Mouse (Mus musculus): ENCODE measurements around the gene Hfe2. TPM values are rescaled to one million over a fixed set of nuclear protein-coding genes. Genes with fewer than 3 reads are reported as not detected.

The Hfe2 gene
- polyA plus RNA-seq, 1 experiment from 2014 or later: 36.4 TPM

- no peak overlapping the region for H3K9ac ChIP-seq (ENCODE audit: low read depth, low read length)
- no peak for DNase-seq (ENCODE audit: low spot score)
- no peak for ATAC-seq (ENCODE audit: low read depth)
- no peaks in the 10 kb centered on the region for H3K27me3 ChIP-seq (replicated peaks; ENCODE audit: control insufficient read depth, insufficient read depth, low read length)
- no peaks in the 10 kb centered on the region for H3K36me3 ChIP-seq (ENCODE audit: control insufficient read depth, insufficient read depth, low read length)
- H3K4me2 ChIP-seq (ENCODE audit: low read depth, low read length): no peak overlapping the region
- H3K4me1 ChIP-seq (ENCODE audit: control insufficient read depth, insufficient read depth, low read length): no peaks in the 10 kb centered on the region
- no peak overlapping the region for H3K4me3 ChIP-seq (ENCODE audit: low read depth, low read length)
- H3K9me3 ChIP-seq (ENCODE audit: control insufficient read depth, low read length): no peaks in the 10 kb centered on the region
- WGBS: 89% methylated on average over 11 of the region's 11 CpGs
- H3K27ac ChIP-seq (replicated peaks; ENCODE audit: low read depth, low read length): no peak overlapping the region
Observed at GRCm38 (mm10) chr3:96569966-96570605, 45.1 kb downstream of the Hfe2 start.

DNA sequence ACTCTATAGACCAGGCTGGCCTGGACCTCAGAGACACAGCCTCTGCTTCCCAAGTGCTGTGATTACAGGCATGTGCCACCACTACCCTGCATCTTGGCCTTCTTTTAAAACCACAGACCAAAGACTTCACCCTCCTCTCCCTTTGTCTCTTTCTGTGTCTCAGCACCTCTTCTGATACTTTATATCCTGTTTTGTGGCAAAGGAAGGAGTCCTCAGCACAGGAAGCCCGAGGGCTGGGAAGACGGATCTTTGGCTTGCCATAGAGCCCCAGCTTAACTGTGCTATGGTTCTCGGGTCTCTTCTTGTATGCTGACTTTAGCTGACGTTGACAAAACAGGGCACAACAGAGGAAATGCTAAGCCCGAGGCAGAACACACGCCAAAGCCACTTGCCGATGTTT is 45.7 kb downstream of the Hfe2 start:
- WGBS: 57% methylated on average over 7 of the region's 7 CpGs
- ATAC-seq (ENCODE audit: low read depth): no peak

DNA sequence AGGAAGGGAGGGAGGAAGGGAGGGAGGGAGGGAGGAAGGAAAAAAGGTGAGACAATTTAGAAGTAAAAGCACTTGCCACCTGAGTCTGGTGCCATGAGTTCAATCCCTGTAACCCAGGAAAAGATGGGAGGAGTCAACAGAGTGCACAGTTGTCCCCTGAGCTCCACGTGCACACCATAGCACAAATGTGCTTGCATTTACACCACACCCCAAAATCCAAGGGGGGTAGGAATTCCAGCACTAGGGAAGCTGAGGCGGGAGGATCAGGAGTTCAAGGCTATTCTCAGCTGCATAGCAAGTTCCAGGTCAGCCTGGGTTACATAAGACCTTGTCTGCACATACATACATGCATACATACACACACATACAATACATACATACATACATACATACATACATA is 46.4 kb downstream of the Hfe2 start:
- H3K4me1 ChIP-seq (ENCODE audit: control insufficient read depth, insufficient read depth, low read length): peaks cover 3% of the 10 kb centered on the region; the same call in 1 of the 2 replicates
- ATAC-seq (ENCODE audit: low read depth) (no peak), DNase-seq (ENCODE audit: low spot score) (no peak)
- H3K36me3 ChIP-seq (ENCODE audit: control insufficient read depth, insufficient read depth, low read length): no peaks in the 10 kb centered on the region
- WGBS: 73% methylated on average over 2 of the region's 2 CpGs
- no peak overlapping the region for H3K9ac ChIP-seq (ENCODE audit: low read depth, low read length)
- H3K27ac ChIP-seq (replicated peaks; ENCODE audit: low read depth, low read length): no peak overlapping the region
- H3K9me3 ChIP-seq (ENCODE audit: control insufficient read depth, low read length): no peaks in the 10 kb centered on the region
- no peak overlapping the region for H3K4me2 ChIP-seq (ENCODE audit: low read depth, low read length)
- H3K27me3 ChIP-seq (replicated peaks; ENCODE audit: control insufficient read depth, insufficient read depth, low read length): no peaks in the 10 kb centered on the region
- no peak overlapping the region for H3K4me3 ChIP-seq (ENCODE audit: low read depth, low read length)

More for the DNA sequence above, 45.7 kb downstream of the Hfe2 start:
- no peaks in the 10 kb centered on the region for H3K36me3 ChIP-seq (ENCODE audit: control insufficient read depth, insufficient read depth, low read length)
- no peaks in the 10 kb centered on the region for H3K9me3 ChIP-seq (ENCODE audit: control insufficient read depth, low read length)
- H3K4me3 ChIP-seq (ENCODE audit: low read depth, low read length): no peak overlapping the region
- no peaks in the 10 kb centered on the region for H3K4me1 ChIP-seq (ENCODE audit: control insufficient read depth, insufficient read depth, low read length)
- no peak overlapping the region for H3K9ac ChIP-seq (ENCODE audit: low read depth, low read length)
- H3K27ac ChIP-seq (replicated peaks; ENCODE audit: low read depth, low read length): no peak overlapping the region
- no peaks in the 10 kb centered on the region for H3K27me3 ChIP-seq (replicated peaks; ENCODE audit: control insufficient read depth, insufficient read depth, low read length)
- H3K4me2 ChIP-seq (ENCODE audit: low read depth, low read length): no peak overlapping the region
- no peak for DNase-seq (ENCODE audit: low spot score)

- no peak overlapping the region for H3K4me2 ChIP-seq (ENCODE audit: low read depth, low read length)
- H3K27me3 ChIP-seq (replicated peaks; ENCODE audit: control insufficient read depth, insufficient read depth, low read length): no peaks in the 10 kb centered on the region
- H3K9ac ChIP-seq (ENCODE audit: low read depth, low read length): no peak overlapping the region
- H3K27ac ChIP-seq (replicated peaks; ENCODE audit: low read depth, low read length): no peak overlapping the region
- no peaks in the 10 kb centered on the region for H3K36me3 ChIP-seq (ENCODE audit: control insufficient read depth, insufficient read depth, low read length)
- H3K4me3 ChIP-seq (ENCODE audit: low read depth, low read length): no peak overlapping the region
- H3K9me3 ChIP-seq (ENCODE audit: control insufficient read depth, low read length): no peaks in the 10 kb centered on the region
- peaks cover 5% of the 10 kb centered on the region for H3K4me1 ChIP-seq (ENCODE audit: control insufficient read depth, insufficient read depth, low read length)
- no peak for DNase-seq (ENCODE audit: low spot score)
- ATAC-seq (ENCODE audit: low read depth): no peak
- WGBS: 76% methylated on average over 16 of the region's 16 CpGs
Observed at GRCm38 (mm10) chr3:96571896-96572698, 47.1 kb downstream of the Hfe2 start.

- H3K4me3 ChIP-seq (ENCODE audit: low read depth, low read length): no peak overlapping the region
- no peak overlapping the region for H3K9ac ChIP-seq (ENCODE audit: low read depth, low read length)
- DNase-seq (ENCODE audit: low spot score) (no peak), ATAC-seq (ENCODE audit: low read depth) (no peak)
- no peaks in the 10 kb centered on the region for H3K27me3 ChIP-seq (replicated peaks; ENCODE audit: control insufficient read depth, insufficient read depth, low read length)
- no peaks in the 10 kb centered on the region for H3K9me3 ChIP-seq (ENCODE audit: control insufficient read depth, low read length)
- H3K36me3 ChIP-seq (ENCODE audit: control insufficient read depth, insufficient read depth, low read length): no peaks in the 10 kb centered on the region
- H3K27ac ChIP-seq (replicated peaks; ENCODE audit: low read depth, low read length): no peak overlapping the region
- peaks cover 8% of the 10 kb centered on the region for H3K4me1 ChIP-seq (ENCODE audit: control insufficient read depth, insufficient read depth, low read length)
- 61% methylated on average over 18 of the region's 19 CpGs for WGBS
- H3K4me2 ChIP-seq (ENCODE audit: low read depth, low read length): no peak overlapping the region
Observed at GRCm38 (mm10) chr3:96573611-96574511, 48.9 kb downstream of the Hfe2 start.

DNA sequence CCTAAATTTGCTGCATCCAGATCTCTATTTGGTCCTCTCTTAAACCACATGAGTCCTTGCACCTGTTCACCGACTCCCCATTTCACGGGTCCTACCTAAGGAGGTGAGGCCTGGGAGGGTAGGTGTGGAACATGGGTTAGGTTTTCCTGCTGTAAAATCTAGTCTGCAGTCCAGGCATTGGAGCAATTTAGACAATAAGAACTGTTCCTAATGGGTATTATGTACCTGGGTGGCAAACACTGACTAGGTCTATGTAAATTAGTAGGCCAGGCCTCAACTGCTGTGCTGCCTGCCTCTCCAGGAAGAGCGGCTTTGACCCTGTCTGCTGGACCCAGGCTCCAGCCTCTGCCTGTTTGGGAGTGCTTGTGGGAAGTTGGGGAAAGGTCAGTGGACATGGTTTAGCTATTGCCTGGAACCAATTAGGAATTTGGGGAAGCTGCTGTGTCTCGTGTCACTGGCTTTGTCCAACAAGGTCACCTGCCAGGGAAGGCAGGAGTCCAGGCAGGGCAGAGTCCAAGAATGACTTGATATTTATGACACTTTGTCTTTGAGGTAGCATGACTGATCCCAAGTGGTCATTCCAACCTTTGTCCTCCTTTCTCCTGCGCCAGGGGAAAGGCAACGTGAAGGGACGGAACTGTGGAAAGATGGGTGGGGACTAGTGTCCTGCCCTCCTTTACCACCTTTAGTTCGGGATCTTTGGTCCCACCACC is 50.5 kb downstream of the Hfe2 start:
- Histone ChIP-seq H3K4me1 (ENCODE audit: control insufficient read depth, insufficient read depth, low read length) (peaks cover 8% of the 10 kb centered on the region), H3K27ac (replicated peaks; ENCODE audit: low read depth, low read length) (peak overlapping the region; percentile 72; the same call in 1 of the 2 replicates), H3K4me3 (ENCODE audit: low read depth, low read length) (no peak overlapping the region), H3K4me2 (ENCODE audit: low read depth, low read length) (no peak overlapping the region), H3K36me3 (ENCODE audit: control insufficient read depth, insufficient read depth, low read length) (peaks cover 5% of the 10 kb centered on the region; the same call in 1 of the 2 replicates), H3K9me3 (ENCODE audit: control insufficient read depth, low read length) (no peaks in the 10 kb centered on the region), H3K27me3 (replicated peaks; ENCODE audit: control insufficient read depth, insufficient read depth, low read length) (no peaks in the 10 kb centered on the region), H3K9ac (ENCODE audit: low read depth, low read length) (no peak overlapping the region)
- no peak for DNase-seq (ENCODE audit: low spot score)
- ATAC-seq (ENCODE audit: low read depth): no peak
- WGBS: 85% methylated on average over 8 of the region's 8 CpGs

DNA sequence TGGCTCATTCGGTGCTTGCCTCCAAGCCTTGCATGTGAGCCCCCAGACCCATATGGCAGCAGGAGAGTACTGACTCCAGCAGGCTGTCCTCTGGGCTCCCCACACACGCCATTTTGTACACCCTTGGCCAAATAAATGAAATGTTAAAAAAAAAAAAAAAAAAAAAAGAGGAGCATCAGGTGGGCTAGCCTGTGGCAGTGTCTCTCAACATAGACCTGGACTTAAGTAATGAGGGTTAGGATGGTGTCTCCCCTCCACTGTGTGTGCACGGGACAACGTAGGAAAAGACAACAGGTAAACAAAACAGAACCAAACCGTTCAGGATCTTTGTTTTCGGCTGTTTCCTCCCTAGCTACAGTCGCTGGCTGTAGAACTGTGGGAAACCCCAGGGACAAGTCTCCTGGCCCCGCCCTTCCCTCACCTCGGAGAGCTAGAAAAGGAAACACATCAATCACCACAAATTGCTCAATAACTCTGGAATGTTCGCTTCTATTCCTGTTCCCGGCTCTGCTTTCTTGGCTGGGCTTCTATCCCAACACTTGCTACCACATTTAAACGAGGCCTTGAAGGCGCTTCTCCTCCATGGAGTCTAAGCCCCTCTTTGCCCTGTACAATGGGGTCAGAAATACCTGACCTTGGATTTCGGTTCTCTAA is 51.2 kb downstream of the Hfe2 start:
- Histone ChIP-seq H3K9ac (ENCODE audit: low read depth, low read length) (no peak overlapping the region), H3K4me3 (ENCODE audit: low read depth, low read length) (peak overlapping the region; percentile 3; the same call in 1 of the 2 replicates), H3K4me1 (ENCODE audit: control insufficient read depth, insufficient read depth, low read length) (peaks cover 8% of the 10 kb centered on the region), H3K4me2 (ENCODE audit: low read depth, low read length) (peak overlapping the region; percentile 41), H3K27ac (replicated peaks; ENCODE audit: low read depth, low read length) (peak overlapping the region; percentile 72), H3K36me3 (ENCODE audit: control insufficient read depth, insufficient read depth, low read length) (peaks cover 5% of the 10 kb centered on the region; the same call in 1 of the 2 replicates), H3K9me3 (ENCODE audit: control insufficient read depth, low read length) (no peaks in the 10 kb centered on the region), H3K27me3 (replicated peaks; ENCODE audit: control insufficient read depth, insufficient read depth, low read length) (no peaks in the 10 kb centered on the region)
- ATAC-seq (ENCODE audit: low read depth) (peak; percentile 17), DNase-seq (ENCODE audit: low spot score) (peak; percentile 82)
- WGBS: 38% methylated on average over 14 of the region's 14 CpGs
